Mouse (Mus musculus) olfactory bulb, adult 2 months (tissue): ENCODE measurements at regions not wholly inside any gene's neighbourhood (a gene's known extent, or its start where the extent isn't known, plus 50 kb on each side); places are given as distances from the start of the nearest gene placed in this dataset.

Experiments
- CTCF ChIP-seq: fragments of 200-500 bp; IDR thresholded peaks from 2 replicates; pipeline ENCODE4 v1.5.1; 2012; ENCODE audit warnings: low read depth, mild to moderate bottlenecking, low read length, moderate library complexity; ENCODE audit not compliant: insufficient read depth
- POLR2A ChIP-seq: fragments of 200-500 bp; IDR thresholded peaks from 2 replicates; pipeline ENCODE4 v1.6.1; 2012; ENCODE audit warnings: mild to moderate bottlenecking, low read depth, low read length, moderate library complexity; ENCODE audit not compliant: insufficient read depth

- no peak for TF ChIP-seq CTCF
- no peak for TF ChIP-seq POLR2A
Observed at GRCm38 (mm10) chr12:12655184-12655583, 286.5 kb downstream of the Mycn start.
